Mouse (Mus musculus) thymus, adult 2 months (tissue): ENCODE measurements around the gene Pla2g1b.

Experiments
- CTCF ChIP-seq: fragments of 200-500 bp; IDR thresholded peaks from 2 replicates; pipeline ENCODE4 v1.5.1; 2012; ENCODE audit warnings: mild to moderate bottlenecking, control low read depth, low read length, moderate library complexity, borderline replicate concordance; ENCODE audit not compliant: control insufficient read depth, poor library complexity, insufficient read depth; ENCODE audit errors: extremely low read depth
- POLR2A ChIP-seq: fragments of 200-500 bp; IDR thresholded peaks from 2 replicates; pipeline ENCODE4 v1.6.1; 2012; ENCODE audit warnings: mild to moderate bottlenecking, low read length, control low read depth, moderate library complexity; ENCODE audit not compliant: control insufficient read depth, poor library complexity, insufficient read depth; ENCODE audit errors: extremely low read depth

- TF ChIP-seq POLR2A = no peak
- no peak for TF ChIP-seq CTCF
Measured at GRCm38 (mm10) chr5:115491076-115491475, 25.0 kb downstream of the Pla2g1b start.
